ENCODE assay signal across 18 mouse cellular contexts in the genomic region with DNA sequence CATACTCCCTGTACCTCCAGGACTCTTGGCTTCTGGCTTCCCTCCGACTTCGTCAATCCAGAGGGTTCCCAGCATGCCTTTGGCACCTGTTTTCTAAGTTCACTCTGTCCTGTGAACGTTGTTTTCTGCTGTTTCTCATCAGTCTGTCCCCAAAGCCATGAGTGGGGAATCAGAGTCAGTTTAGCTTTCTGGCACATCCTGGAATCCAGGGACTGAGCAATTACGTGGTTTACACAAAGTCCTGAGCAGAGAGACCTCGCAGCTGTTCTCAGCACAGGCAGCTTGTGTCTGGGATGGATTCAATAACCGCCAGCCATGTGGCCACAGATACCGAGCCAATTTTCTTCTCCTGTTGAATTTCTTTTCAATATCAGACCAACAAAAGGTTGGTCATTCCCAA. TPM values are rescaled to one million over a fixed set of nuclear protein-coding genes. Genes with fewer than 3 reads are reported as not detected.
DNase-seq lines count a peak whose midpoint lies in the region; ATAC-seq and TF ChIP-seq lines count a peak whose summit lies in the region.
"Had no signal": no experiment of that assay in that cellular context is flagged by ENCODE, and none has a peak within 500 bp of the region (broad histone marks: within the 10 kb centered on the region; RNA-seq: fewer than 3 reads in every experiment).

No protein-coding gene starts in this region.

- TF ChIP-seq CTCF in lung, adult 2 months (IDR thresholded peaks at IDR 0.05; ENCODE audit: insufficient read depth, low read length) = no peak

- H3K9ac ChIP-seq in forebrain, embryonic 13.5 days = no peak overlapping the region
- H3K9ac ChIP-seq: heart, embryonic 15.5 days; hindbrain, embryonic 14.5 days; intestine, embryonic 15.5 days had no signal

- H3K27ac ChIP-seq in forebrain, embryonic 13.5 days = no peak overlapping the region
- H3K27ac ChIP-seq: heart, embryonic 10.5 days; heart, embryonic 15.5 days; hindbrain, embryonic 10.5 days; hindbrain, embryonic 14.5 days; intestine, embryonic 15.5 days had no signal

- no peak for TF ChIP-seq POLR2A in lung, adult 2 months (IDR thresholded peaks at IDR 0.05; ENCODE audit: borderline replicate concordance, extremely low read depth, low read depth, low read length)

- DNase-seq in gastrocnemius, postnatal 25 days = peak; percentile 37
- no peak for DNase-seq in gastrocnemius, postnatal 36 days
- DNase-seq in lung, adult 18-20 months = peak; percentile 33 to 49
- no peak for DNase-seq in lung, adult 2 months
- peak; percentile 27 for DNase-seq in lung, postnatal 14 days
- no peak for DNase-seq in urinary bladder, postnatal 10 days (ENCODE audit: low spot score)
- DNase-seq: adrenal gland, postnatal 14 days; cerebellum, adult 18-20 months; cerebellum, adult 9-11 months had no signal

- H3K9me3 ChIP-seq in forebrain, embryonic 13.5 days (replicated peaks) = peaks cover 3% of the 10 kb centered on the region; the same call in 1 of the 2 replicates
- H3K9me3 ChIP-seq: heart, embryonic 15.5 days; intestine, embryonic 15.5 days had no signal

- H3K36me3 ChIP-seq in forebrain, embryonic 13.5 days (ENCODE audit: poor library complexity, severe bottlenecking) = no peaks in the 10 kb centered on the region
- H3K36me3 ChIP-seq: heart, embryonic 10.5 days; heart, embryonic 15.5 days; hindbrain, embryonic 10.5 days; intestine, embryonic 15.5 days had no signal

- no peak overlapping the region for H3K4me2 ChIP-seq in forebrain, embryonic 13.5 days
- H3K4me2 ChIP-seq: heart, embryonic 15.5 days; hindbrain, embryonic 14.5 days; intestine, embryonic 15.5 days had no signal

- intact Hi-C loops in gastrocnemius, postnatal 36 days (cut with DNase I) = no loop called here

- H3K27me3 ChIP-seq in forebrain, embryonic 13.5 days = 0 out of 2 replicates have a peak, but pooled peaks cover 4% of the 10 kb centered on the region
- H3K27me3 ChIP-seq: intestine, embryonic 15.5 days had no signal

- ATAC-seq in forebrain, embryonic 13.5 days = no peak
- ATAC-seq: activated CD4-positive, CD25-positive, alpha-beta regulatory T cell, adult 4 months; forebrain, embryonic 16.5 days; intestine, embryonic 15.5 days; Patski had no signal

- WGBS in lung, adult 2 months = 59% methylated on average over 7 of the region's 7 CpGs
- WGBS in forebrain, embryonic 13.5 days = 84% methylated on average over 7 of the region's 7 CpGs

- H3K4me1 ChIP-seq in lung, adult 2 months (ENCODE audit: control insufficient read depth, insufficient read depth, low read length) = no peaks in the 10 kb centered on the region
- no peaks in the 10 kb centered on the region for H3K4me1 ChIP-seq in forebrain, embryonic 13.5 days
- H3K4me1 ChIP-seq: heart, embryonic 15.5 days; hindbrain, embryonic 10.5 days; intestine, embryonic 15.5 days had no signal

- H3K4me3 ChIP-seq in lung, adult 2 months (replicated peaks; ENCODE audit: extremely low read depth, low read depth, low read length) = no peak overlapping the region
- H3K4me3 ChIP-seq in forebrain, embryonic 13.5 days = no peak overlapping the region
- H3K4me3 ChIP-seq: heart, embryonic 10.5 days; heart, embryonic 15.5 days; hindbrain, embryonic 10.5 days; intestine, embryonic 15.5 days had no signal

RNA-seq across cellular contexts. Expression of a gene that starts 53.0 kb away (rescaled TPM):
- total RNA-seq in gastrocnemius, postnatal 25 days (2021) = 10 to 100 TPM; 33.0 to 38.1 TPM
- total RNA-seq in gastrocnemius, postnatal 36 days (2021) = 10 to 100 TPM; 28.6 to 30.1 TPM
- 10.8 and 16.8 TPM in 2 replicates for polyA plus RNA-seq in lung, adult 2 months (2012; rRNA removed)
- polyA plus RNA-seq in forebrain, embryonic 13.5 days (2015; fragmentation: Nextera tagmentation; extraction: Ambion mirVana) = 0.06 and 0.16 TPM in 2 replicates
- polyA plus RNA-seq: hindbrain, embryonic 10.5 days had no signal

Comparison
In these comparisons a context has a peak if more than half of its experiments do, and no peak if none do; other contexts are left out.
1. DNase-seq: peak in gastrocnemius, postnatal 25 days (single experiment), lung, adult 18-20 months (2 of 2) and lung, postnatal 14 days (single experiment); none in gastrocnemius, postnatal 36 days (0 of 2), lung, adult 2 months (single experiment) and urinary bladder, postnatal 10 days (single experiment).